Mouse (Mus musculus): Measurements from ENCODE around the gene Ralgps1. TPM values are rescaled to one million over a fixed set of nuclear protein-coding genes. Genes with fewer than 3 reads are reported as not detected.
"Not testable (repeated sequence)": the region's sequence is repeated elsewhere in the genome, so short reads cannot be mapped to it uniquely, and the experiment has no call there.

Ralgps1 gene
- polyA plus RNA-seq, 1 experiment, result 0.47 TPM

- H3K79me2 ChIP-seq (ENCODE audit: control insufficient read depth, insufficient read depth), result no peaks in the 10 kb centered on the region
- no peaks in the 10 kb centered on the region for H3K36me3 ChIP-seq (ENCODE audit: control insufficient read depth, insufficient read depth)
- no peaks in the 10 kb centered on the region for H3K79me3 ChIP-seq (ENCODE audit: low read depth)
- TF ChIP-seq CEBPB (IDR thresholded peaks at IDR 0.05; ENCODE audit: low read depth), result no peak
- peaks cover 8% of the 10 kb centered on the region for H3K27me3 ChIP-seq (ENCODE audit: control insufficient read depth, insufficient read depth, insufficient read length)
- H3K4me3 ChIP-seq (ENCODE audit: insufficient read depth, poor library complexity, severe bottlenecking), result no peak overlapping the region
- no peak overlapping the region for H3ac ChIP-seq (ENCODE audit: control insufficient read depth, insufficient read length, low read depth)
Measured at GRCm38 (mm10) chr2:33129005-33129404, 242.3 kb downstream of the Ralgps1 start.

- H3K79me2 ChIP-seq (ENCODE audit: control insufficient read depth, insufficient read depth), result no peaks in the 10 kb centered on the region
- H3K79me3 ChIP-seq (ENCODE audit: low read depth), result no peaks in the 10 kb centered on the region
- H3K4me3 ChIP-seq (ENCODE audit: insufficient read depth, poor library complexity, severe bottlenecking), result no peak overlapping the region
- no peak overlapping the region for H3ac ChIP-seq (ENCODE audit: control insufficient read depth, insufficient read length, low read depth)
- H3K36me3 ChIP-seq (ENCODE audit: control insufficient read depth, insufficient read depth), result no peaks in the 10 kb centered on the region
- no peak for TF ChIP-seq MYOG (IDR thresholded peaks at IDR 0.05; ENCODE audit: control insufficient read depth, extremely low read depth, insufficient read length)
- no peak for TF ChIP-seq MAX (IDR thresholded peaks at IDR 0.05)
- no peak for TF ChIP-seq CTCF (IDR thresholded peaks at IDR 0.05; ENCODE audit: control insufficient read depth, insufficient read depth, insufficient read length)
- TF ChIP-seq USF1 (IDR thresholded peaks at IDR 0.05; ENCODE audit: low read depth), result no peak
- TF ChIP-seq MYOD1 (IDR thresholded peaks at IDR 0.05; ENCODE audit: control insufficient read depth, insufficient read length, low read depth), result no peak
- no peak for TF ChIP-seq CEBPB (IDR thresholded peaks at IDR 0.05; ENCODE audit: low read depth)
- TF ChIP-seq FOSL1 (IDR thresholded peaks at IDR 0.05; ENCODE audit: insufficient read depth, low read length, poor library complexity, severe bottlenecking), result no peak
- H3K27me3 ChIP-seq (ENCODE audit: control insufficient read depth, insufficient read depth, insufficient read length), result peaks cover under 1% of the 10 kb centered on the region
Measured at GRCm38 (mm10) chr2:33127271-33127670, 244.0 kb downstream of the Ralgps1 start.

- no peaks in the 10 kb centered on the region for H3K36me3 ChIP-seq (ENCODE audit: control insufficient read depth, insufficient read depth)
- TF ChIP-seq FOSL1 (IDR thresholded peaks at IDR 0.05; ENCODE audit: insufficient read depth, low read length, poor library complexity, severe bottlenecking) (no peak), MYOD1 (IDR thresholded peaks at IDR 0.05; ENCODE audit: control insufficient read depth, insufficient read length, low read depth) (no peak), USF1 (IDR thresholded peaks at IDR 0.05; ENCODE audit: low read depth) (no peak), CEBPB (IDR thresholded peaks at IDR 0.05; ENCODE audit: low read depth) (no peak), MYOG (IDR thresholded peaks at IDR 0.05; ENCODE audit: control insufficient read depth, extremely low read depth, insufficient read length) (no peak), CTCF (IDR thresholded peaks at IDR 0.05; ENCODE audit: control insufficient read depth, insufficient read depth, insufficient read length) (no peak), MAX (IDR thresholded peaks at IDR 0.05) (no peak)
- H3ac ChIP-seq (ENCODE audit: control insufficient read depth, insufficient read length, low read depth), result no peak overlapping the region
- no peaks in the 10 kb centered on the region for H3K79me2 ChIP-seq (ENCODE audit: control insufficient read depth, insufficient read depth)
- no peaks in the 10 kb centered on the region for H3K79me3 ChIP-seq (ENCODE audit: low read depth)
- H3K4me3 ChIP-seq (ENCODE audit: insufficient read depth, poor library complexity, severe bottlenecking), result no peak overlapping the region
- H3K27me3 ChIP-seq (ENCODE audit: control insufficient read depth, insufficient read depth, insufficient read length), result no peaks in the 10 kb centered on the region
Measured at GRCm38 (mm10) chr2:33122856-33123255, 248.4 kb downstream of the Ralgps1 start.

- no peaks in the 10 kb centered on the region for H3K36me3 ChIP-seq (ENCODE audit: control insufficient read depth, insufficient read depth)
- H3K79me2 ChIP-seq (ENCODE audit: control insufficient read depth, insufficient read depth), result no peaks in the 10 kb centered on the region
- no peak for TF ChIP-seq CEBPB (IDR thresholded peaks at IDR 0.05; ENCODE audit: low read depth)
- no peak for TF ChIP-seq MYOG (IDR thresholded peaks at IDR 0.05; ENCODE audit: control insufficient read depth, extremely low read depth, insufficient read length)
- H3K79me3 ChIP-seq (ENCODE audit: low read depth), result no peaks in the 10 kb centered on the region
- no peak overlapping the region for H3K4me3 ChIP-seq (ENCODE audit: insufficient read depth, poor library complexity, severe bottlenecking)
- H3K27me3 ChIP-seq (ENCODE audit: control insufficient read depth, insufficient read depth, insufficient read length), result no peaks in the 10 kb centered on the region
- H3ac ChIP-seq (ENCODE audit: control insufficient read depth, insufficient read length, low read depth), result no peak overlapping the region
Measured at GRCm38 (mm10) chr2:33100536-33100935, 270.8 kb downstream of the Ralgps1 start.

- not testable (repeated sequence) for H3K79me2 ChIP-seq (ENCODE audit: control insufficient read depth, insufficient read depth); H3ac ChIP-seq (ENCODE audit: control insufficient read depth, insufficient read length, low read depth); H3K27me3 ChIP-seq (ENCODE audit: control insufficient read depth, insufficient read depth, insufficient read length); H3K4me3 ChIP-seq (ENCODE audit: insufficient read depth, poor library complexity, severe bottlenecking); H3K79me3 ChIP-seq (ENCODE audit: low read depth); H3K36me3 ChIP-seq (ENCODE audit: control insufficient read depth, insufficient read depth)
Measured at GRCm38 (mm10) chr2:33097326-33097725, 274.0 kb downstream of the Ralgps1 start.

GRCm38 (mm10) chr2:33095221-33095671 is 276.0 kb downstream of the Ralgps1 start:
- no peak for TF ChIP-seq USF1 (IDR thresholded peaks at IDR 0.05; ENCODE audit: low read depth)
- TF ChIP-seq MYOG (IDR thresholded peaks at IDR 0.05; ENCODE audit: control insufficient read depth, extremely low read depth, insufficient read length), result no peak
- no peak for TF ChIP-seq CTCF (IDR thresholded peaks at IDR 0.05; ENCODE audit: control insufficient read depth, insufficient read depth, insufficient read length)
- no peak for TF ChIP-seq MAX (IDR thresholded peaks at IDR 0.05)

More at GRCm38 (mm10) chr2:33095221-33095671, 276.0 kb downstream of the Ralgps1 start:
- Histone ChIP-seq H3K27me3 (ENCODE audit: control insufficient read depth, insufficient read depth, insufficient read length) (peaks cover 8% of the 10 kb centered on the region), H3K79me2 (ENCODE audit: control insufficient read depth, insufficient read depth) (no peaks in the 10 kb centered on the region), H3K4me3 (ENCODE audit: insufficient read depth, poor library complexity, severe bottlenecking) (no peak overlapping the region), H3ac (ENCODE audit: control insufficient read depth, insufficient read length, low read depth) (no peak overlapping the region), H3K36me3 (ENCODE audit: control insufficient read depth, insufficient read depth) (no peaks in the 10 kb centered on the region), H3K79me3 (ENCODE audit: low read depth) (no peaks in the 10 kb centered on the region)
